Mouse (Mus musculus) heart, adult 2 months (tissue): ENCODE measurements around the gene Dnajb4.

ENCODE experiments used
- CTCF ChIP-seq: fragments of 200-600 bp; IDR thresholded peaks from 2 replicates; pipeline ENCODE4 v1.8.1; 2022; ENCODE audit warnings: antibody characterized with exemption, mild to moderate bottlenecking, moderate library complexity
- EP300 ChIP-seq: fragments of 200-500 bp; IDR thresholded peaks from 2 replicates; pipeline ENCODE4 v1.6.1; 2011; ENCODE audit warnings: low read depth, low read length, control low read depth; ENCODE audit not compliant: insufficient read depth

DNA sequence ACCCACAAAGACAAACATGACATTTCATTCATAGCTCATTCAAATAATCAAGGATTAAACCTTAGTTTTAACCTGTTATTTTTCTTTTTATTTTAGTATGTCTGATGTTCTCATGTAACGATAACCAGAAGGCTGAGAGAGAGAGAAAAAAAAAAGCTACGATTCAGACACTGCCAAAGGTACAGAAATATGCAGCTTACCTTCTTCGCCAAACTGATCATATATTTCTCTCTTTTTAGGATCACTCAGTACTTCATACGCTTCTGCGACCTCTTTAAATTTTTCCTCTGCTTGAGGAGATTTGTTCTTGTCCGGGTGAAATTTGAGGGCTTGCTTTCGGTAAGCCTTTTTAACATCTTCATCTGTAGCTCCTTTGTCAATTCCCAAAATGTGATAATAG is 16.9 kb downstream of the Dnajb4 start:
- no peak for TF ChIP-seq EP300
- TF ChIP-seq CTCF = no peak
